Mouse (Mus musculus) duodenum, adult 2 months (tissue): Measurements from ENCODE around the gene Olfr877. TPM values are rescaled to one million over a fixed set of nuclear protein-coding genes. Genes with fewer than 3 reads are reported as not detected.

Source experiments
- polyA plus RNA-seq: library from polyadenylated mRNA; depleted of rRNA; stranded (reverse); fragments of >200 nt; gene quantifications from 2 replicates; pipeline ENCODE4 v1.2.3, GENCODE M21; 2012; ENCODE audit warnings: low replicate concordance; rRNA removed

Olfr877 gene
- not detected in 2 replicates for polyA plus RNA-seq

GRCm38 (mm10) chr9:37853969-37854368, at the start of gene Olfr877:
Gene Olfr877, plus strand, starts transcription at chr9:37854269.

GRCm38 (mm10) chr9:37896661-37897060, 42.6 kb downstream of the Olfr877 start, which contains the start of gene Olfr145:
Gene Olfr145, plus strand, starts transcription at chr9:37896724.

Other genes starting within 250 kb of the Olfr877 start
- 0.14 TPM in 1 of 2 replicates, not detected in the other for gene Spa17, start 240.5 kb upstream of the Olfr877 start, polyA plus RNA-seq
- gene Tbrg1, start 197.0 kb upstream of the Olfr877 start, polyA plus RNA-seq: 32.5 and 42.3 TPM in 2 replicates
- not detected in 2 replicates for gene Panx3, start 185.0 kb upstream of the Olfr877 start, polyA plus RNA-seq
- not detected in 2 replicates for gene Olfr160, start 138.0 kb upstream of the Olfr877 start, polyA plus RNA-seq
- not detected in 2 replicates for gene Olfr874, start 109.2 kb upstream of the Olfr877 start, polyA plus RNA-seq
- gene Olfr875, start 82.4 kb upstream of the Olfr877 start, polyA plus RNA-seq: not detected in 2 replicates
- not detected in 2 replicates for gene Olfr876, start 51.2 kb upstream of the Olfr877 start, polyA plus RNA-seq
- not detected in 2 replicates for gene Olfr145, start 42.5 kb downstream of the Olfr877 start, polyA plus RNA-seq
- not detected in 2 replicates for gene Olfr878, start 63.6 kb downstream of the Olfr877 start, polyA plus RNA-seq
- not detected in 2 replicates for gene Olfr881, start 137.6 kb downstream of the Olfr877 start, polyA plus RNA-seq
- not detected in 2 replicates for gene Olfr883, start 171.5 kb downstream of the Olfr877 start, polyA plus RNA-seq
- gene Olfr884, start 192.3 kb downstream of the Olfr877 start, polyA plus RNA-seq: not detected in 2 replicates
- gene Olfr885, start 207.1 kb downstream of the Olfr877 start, polyA plus RNA-seq: not detected in 2 replicates
- not detected in 2 replicates for gene Olfr887, start 229.8 kb downstream of the Olfr877 start, polyA plus RNA-seq